Mouse (Mus musculus): Measurements from ENCODE around the gene Dnase1l2. TPM values are rescaled to one million over a fixed set of nuclear protein-coding genes. Genes with fewer than 3 reads are reported as not detected.

Dnase1l2 gene
- polyA plus RNA-seq, 1 experiment from 2014 or later: 3.2 TPM

DNA sequence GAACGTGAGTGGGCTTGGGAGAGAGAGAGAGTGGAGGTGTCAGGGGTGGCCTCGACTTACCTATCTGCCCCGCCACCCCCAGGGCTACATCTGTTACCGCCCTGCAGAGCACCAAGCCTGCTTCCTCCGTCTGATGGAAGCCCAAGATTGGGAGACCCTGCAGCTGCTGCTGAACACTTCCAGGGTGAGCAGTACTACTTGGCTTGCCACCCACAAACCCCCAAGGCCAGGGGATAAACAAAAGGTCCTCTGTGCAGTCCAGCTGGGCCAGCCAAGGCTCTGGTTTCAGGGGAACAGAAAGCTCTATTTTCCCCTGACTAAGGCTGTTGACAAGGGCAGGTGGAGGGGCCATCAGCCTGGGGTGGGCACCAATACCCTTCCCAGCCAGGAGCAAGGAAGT, 31.7 kb upstream of the Dnase1l2 start:
- Histone ChIP-seq H3K4me3 (ENCODE audit: low read depth, low read length) (no peak overlapping the region), H3K27me3 (ENCODE audit: control insufficient read depth, insufficient read depth, low read length) (no peaks in the 10 kb centered on the region), H3K36me3 (ENCODE audit: control insufficient read depth, insufficient read depth, low read length) (peaks cover 6% of the 10 kb centered on the region; the same call in 1 of the 2 replicates), H3K4me2 (replicated peaks; ENCODE audit: low read depth, low read length) (no peak overlapping the region), H3K9ac (ENCODE audit: low read depth, low read length) (no peak overlapping the region), H3K9me3 (ENCODE audit: control insufficient read depth, low read length) (no peaks in the 10 kb centered on the region), H3K27ac (ENCODE audit: low read depth, low read length) (no peak overlapping the region), H3K4me1 (replicated peaks; ENCODE audit: control insufficient read depth, insufficient read depth, low read length) (peaks cover 12% of the 10 kb centered on the region)
- DNase-seq (ENCODE audit: low spot score) (no peak), ATAC-seq (ENCODE audit: low FRiP score) (no peak)
- 80% methylated on average over 5 of the region's 5 CpGs for whole genome bisulfite sequencing

DNA sequence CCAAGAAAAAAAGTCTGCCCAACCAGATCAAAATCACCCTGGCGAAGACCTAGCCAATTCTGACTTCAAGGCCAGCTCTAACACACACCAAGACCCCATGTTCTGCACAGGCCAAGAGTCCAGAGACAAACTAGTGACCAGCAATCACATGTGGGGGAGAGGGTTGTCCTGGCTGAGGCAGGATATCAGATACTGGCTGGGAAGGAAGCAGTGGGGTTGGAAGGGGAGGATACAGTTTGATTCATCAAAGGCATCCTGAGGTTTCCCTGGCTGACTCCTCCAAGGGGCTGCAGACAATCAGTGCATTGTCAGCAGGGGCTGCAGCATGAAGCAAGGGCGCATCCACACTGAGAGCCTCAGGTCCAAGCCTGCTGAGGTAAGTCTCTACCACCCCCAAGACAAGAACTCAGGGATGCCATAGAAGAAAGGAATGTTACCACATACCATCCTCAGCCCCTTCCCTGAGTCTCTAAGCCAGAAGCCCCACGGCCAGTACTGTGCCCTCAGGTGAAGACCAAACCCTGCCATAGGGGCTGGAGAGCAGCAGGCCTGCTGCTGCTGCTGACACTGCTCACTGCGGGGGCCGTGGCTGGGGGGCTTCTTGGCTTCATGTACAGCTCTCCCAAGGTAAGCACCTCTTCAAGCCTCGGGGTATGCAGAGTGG, 30.8 kb upstream of the Dnase1l2 start, which contains the start of gene Bricd5:
TSS of gene Bricd5 (plus strand) at position 273 of the 664 bp plus-strand sequence.
- Histone ChIP-seq H3K4me1 (replicated peaks; ENCODE audit: control insufficient read depth, insufficient read depth, low read length) (peaks cover 12% of the 10 kb centered on the region), H3K4me3 (ENCODE audit: low read depth, low read length) (0 out of 2 replicates have a peak within 1 kb of the TSS, but pooled peaks have one; percentile 93), H3K9ac (ENCODE audit: low read depth, low read length) (no peak within 1 kb of the TSS), H3K9me3 (ENCODE audit: control insufficient read depth, low read length) (no peaks in the 10 kb centered on the region), H3K27ac (ENCODE audit: low read depth, low read length) (peak within 1 kb of the TSS; percentile 7; the same call in 1 of the 2 replicates), H3K36me3 (ENCODE audit: control insufficient read depth, insufficient read depth, low read length) (peaks cover 6% of the 10 kb centered on the region; the same call in 1 of the 2 replicates), H3K27me3 (ENCODE audit: control insufficient read depth, insufficient read depth, low read length) (no peaks in the 10 kb centered on the region), H3K4me2 (replicated peaks; ENCODE audit: low read depth, low read length) (no peak within 1 kb of the TSS)
- DNase-seq (ENCODE audit: low spot score): no peak
- ATAC-seq (ENCODE audit: low FRiP score): no peak
- 79% methylated on average over 6 of the region's 6 CpGs for WGBS

DNA sequence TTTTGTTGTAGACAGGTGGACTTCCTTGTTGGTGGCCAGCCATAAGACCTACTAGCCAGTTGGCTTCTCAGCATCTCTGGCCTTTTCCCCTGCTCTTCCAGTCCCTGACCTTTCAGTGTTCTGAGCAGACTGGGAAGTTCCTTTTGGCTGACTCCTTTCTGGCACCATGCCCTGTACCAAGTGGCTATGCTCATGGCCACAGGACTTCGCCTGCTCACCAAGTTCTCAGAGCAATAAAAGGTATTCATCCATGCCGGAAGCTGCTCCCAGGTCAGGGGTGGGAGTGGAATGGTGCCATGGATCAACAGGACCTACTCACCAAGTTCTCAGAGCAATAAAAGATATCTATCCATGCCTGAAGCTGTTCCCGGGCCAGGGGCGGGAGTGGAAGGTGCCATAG, 29.6 kb upstream of the Dnase1l2 start:
- Histone ChIP-seq H3K36me3 (ENCODE audit: control insufficient read depth, insufficient read depth, low read length) (peaks cover 6% of the 10 kb centered on the region; the same call in 1 of the 2 replicates), H3K27me3 (ENCODE audit: control insufficient read depth, insufficient read depth, low read length) (no peaks in the 10 kb centered on the region), H3K4me3 (ENCODE audit: low read depth, low read length) (peak overlapping the region; percentile 93; the same call in 1 of the 2 replicates), H3K27ac (ENCODE audit: low read depth, low read length) (no peak overlapping the region), H3K9ac (ENCODE audit: low read depth, low read length) (no peak overlapping the region), H3K4me2 (replicated peaks; ENCODE audit: low read depth, low read length) (peak overlapping the region; percentile 99; the same call in 1 of the 2 replicates), H3K9me3 (ENCODE audit: control insufficient read depth, low read length) (no peaks in the 10 kb centered on the region), H3K4me1 (replicated peaks; ENCODE audit: control insufficient read depth, insufficient read depth, low read length) (peaks cover 10% of the 10 kb centered on the region)
- ATAC-seq (ENCODE audit: low FRiP score) (no peak), DNase-seq (ENCODE audit: low spot score) (no peak)
- WGBS: 89% methylated on average over 4 of the region's 4 CpGs

DNA sequence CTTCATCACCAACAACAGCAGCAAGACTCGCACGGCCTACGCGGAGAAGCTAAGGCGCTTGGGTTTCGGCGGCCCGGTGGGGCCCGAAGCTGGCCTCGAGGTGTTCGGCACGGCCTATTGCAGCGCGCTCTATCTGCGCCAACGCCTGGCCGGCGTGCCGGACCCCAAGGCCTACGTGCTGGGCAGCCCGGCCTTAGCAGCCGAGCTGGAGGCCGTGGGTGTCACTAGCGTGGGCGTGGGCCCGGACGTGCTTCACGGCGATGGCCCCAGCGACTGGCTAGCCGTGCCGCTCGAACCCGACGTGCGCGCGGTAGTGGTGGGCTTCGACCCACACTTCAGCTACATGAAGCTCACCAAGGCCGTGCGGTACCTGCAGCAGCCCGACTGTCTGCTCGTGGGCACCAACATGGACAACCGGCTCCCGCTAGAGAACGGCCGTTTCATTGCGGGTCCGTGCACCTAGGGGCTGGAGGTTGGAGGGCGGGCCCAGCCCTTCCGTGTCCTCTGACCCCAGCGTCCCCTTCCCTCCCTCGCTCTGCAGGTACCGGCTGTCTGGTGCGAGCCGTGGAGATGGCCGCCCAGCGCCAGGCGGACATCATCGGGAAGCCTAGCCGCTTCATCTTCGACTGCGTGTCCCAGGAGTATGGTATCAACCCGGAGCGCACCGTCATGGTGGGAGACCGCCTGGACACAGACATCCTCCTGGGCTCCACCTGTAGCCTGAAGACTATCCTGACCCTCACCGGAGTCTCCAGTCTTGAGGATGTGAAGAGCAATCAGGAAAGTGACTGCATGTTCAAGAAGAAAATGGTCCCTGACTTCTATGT, 28.0 kb upstream of the Dnase1l2 start:
- 1% methylated on average over 68 of the region's 68 CpGs for WGBS
- Histone ChIP-seq H3K9me3 (ENCODE audit: control insufficient read depth, low read length) (no peaks in the 10 kb centered on the region), H3K9ac (ENCODE audit: low read depth, low read length) (peak overlapping the region; percentile 89), H3K4me2 (replicated peaks; ENCODE audit: low read depth, low read length) (peak overlapping the region; percentile 99), H3K27me3 (ENCODE audit: control insufficient read depth, insufficient read depth, low read length) (no peaks in the 10 kb centered on the region), H3K36me3 (ENCODE audit: control insufficient read depth, insufficient read depth, low read length) (0 out of 2 replicates have a peak, but pooled peaks cover 2% of the 10 kb centered on the region), H3K4me3 (ENCODE audit: low read depth, low read length) (peak overlapping the region; percentile 93), H3K27ac (ENCODE audit: low read depth, low read length) (peak overlapping the region; percentile 80), H3K4me1 (replicated peaks; ENCODE audit: control insufficient read depth, insufficient read depth, low read length) (peaks cover 10% of the 10 kb centered on the region)
- ATAC-seq (ENCODE audit: low FRiP score) (peak; percentile 31), DNase-seq (ENCODE audit: low spot score) (no peak)

DNA sequence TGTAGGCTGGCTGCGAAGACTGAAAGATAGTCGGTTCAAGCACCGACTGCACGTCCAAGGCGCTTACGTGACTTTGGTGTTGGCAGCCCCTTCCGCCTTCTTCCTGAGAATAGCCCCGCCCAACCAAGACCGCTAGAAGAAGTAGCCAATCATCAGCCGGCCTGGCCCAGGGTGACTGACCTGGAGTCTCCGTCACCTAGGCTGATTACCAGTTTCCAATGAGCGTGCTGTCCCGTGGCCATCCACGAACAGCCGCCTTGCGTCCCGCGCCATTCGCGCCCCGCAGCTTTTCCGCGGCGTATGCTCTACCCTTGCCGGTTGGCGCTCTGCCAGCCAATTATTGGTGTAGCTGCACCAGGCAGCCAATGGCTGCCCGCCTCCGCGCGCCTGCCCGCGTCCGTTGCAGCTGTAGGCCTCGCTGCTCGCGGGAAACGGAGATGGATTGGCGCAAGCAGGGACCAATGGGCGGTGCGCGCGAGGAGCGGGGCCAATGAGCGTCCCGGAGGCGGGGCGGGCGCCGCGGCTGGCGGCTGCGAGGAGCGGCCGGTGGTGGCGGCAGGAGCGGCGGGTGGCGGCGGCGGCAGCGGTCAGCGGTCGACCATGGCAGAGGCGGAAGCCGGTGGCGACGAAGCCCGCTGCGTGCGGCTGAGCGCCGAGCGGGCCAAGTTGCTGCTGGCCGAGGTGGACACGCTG, 27.2 kb upstream of the Dnase1l2 start, which contains the start of the genes E4f1 and Pgp:
TSS of gene E4f1 (minus strand) at position 404 of the 693 bp plus-strand sequence.
TSS of gene Pgp (plus strand) at position 483 of the 693 bp plus-strand sequence.
- Histone ChIP-seq H3K36me3 (ENCODE audit: control insufficient read depth, insufficient read depth, low read length) (no peaks in the 10 kb centered on the region), H3K4me1 (replicated peaks; ENCODE audit: control insufficient read depth, insufficient read depth, low read length) (peaks cover 10% of the 10 kb centered on the region), H3K9ac (ENCODE audit: low read depth, low read length) (peak within 1 kb of the TSS; percentile 89), H3K27me3 (ENCODE audit: control insufficient read depth, insufficient read depth, low read length) (no peaks in the 10 kb centered on the region), H3K9me3 (ENCODE audit: control insufficient read depth, low read length) (no peaks in the 10 kb centered on the region), H3K27ac (ENCODE audit: low read depth, low read length) (peak within 1 kb of the TSS; percentile 80), H3K4me3 (ENCODE audit: low read depth, low read length) (peak within 1 kb of the TSS; percentile 93), H3K4me2 (replicated peaks; ENCODE audit: low read depth, low read length) (peak within 1 kb of the TSS; percentile 99)
- DNase-seq (ENCODE audit: low spot score): peak; percentile 97
- under 1% methylated on average over 59 of the region's 75 CpGs for WGBS
- ATAC-seq (ENCODE audit: low FRiP score): peak; percentile 97

DNA sequence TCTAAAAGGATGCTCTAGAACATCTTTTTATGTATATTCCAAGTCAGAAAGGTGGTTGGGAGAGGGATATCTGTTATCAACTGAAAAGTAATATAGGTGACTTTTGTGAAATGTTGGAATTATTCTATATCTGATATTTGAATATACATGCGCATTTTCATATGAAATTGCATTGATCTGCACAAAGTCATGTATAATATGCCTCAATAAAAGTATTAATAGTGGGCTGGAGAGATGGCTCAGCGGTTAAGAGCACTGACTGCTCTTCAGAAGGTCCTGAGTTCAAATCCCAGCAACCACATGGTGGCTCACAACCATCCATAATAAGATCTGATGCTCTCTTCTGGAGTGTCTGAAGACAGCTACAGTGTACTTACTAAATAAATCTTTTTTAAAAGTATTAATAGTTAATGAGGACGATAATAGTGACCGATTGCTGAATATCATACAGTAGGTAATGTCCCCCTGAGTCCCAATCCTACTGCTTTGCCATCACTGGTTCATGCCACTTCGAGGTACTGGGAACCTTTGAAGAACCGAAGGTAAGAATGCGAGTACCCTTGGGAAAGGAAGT, 26.5 kb upstream of the Dnase1l2 start:
- ATAC-seq (ENCODE audit: low FRiP score) (no peak), DNase-seq (ENCODE audit: low spot score) (no peak)
- peak overlapping the region; percentile 93 for H3K4me3 ChIP-seq (ENCODE audit: low read depth, low read length)
- H3K9me3 ChIP-seq (ENCODE audit: control insufficient read depth, low read length): no peaks in the 10 kb centered on the region
- H3K27ac ChIP-seq (ENCODE audit: low read depth, low read length): peak overlapping the region; percentile 80
- no peaks in the 10 kb centered on the region for H3K27me3 ChIP-seq (ENCODE audit: control insufficient read depth, insufficient read depth, low read length)
- H3K36me3 ChIP-seq (ENCODE audit: control insufficient read depth, insufficient read depth, low read length): no peaks in the 10 kb centered on the region
- H3K4me1 ChIP-seq (replicated peaks; ENCODE audit: control insufficient read depth, insufficient read depth, low read length): peaks cover 10% of the 10 kb centered on the region
- peak overlapping the region; percentile 64 for H3K9ac ChIP-seq (ENCODE audit: low read depth, low read length)
- 18% methylated on average over 7 of the region's 7 CpGs for WGBS
- peak overlapping the region; percentile 57 for H3K4me2 ChIP-seq (replicated peaks; ENCODE audit: low read depth, low read length)

DNA sequence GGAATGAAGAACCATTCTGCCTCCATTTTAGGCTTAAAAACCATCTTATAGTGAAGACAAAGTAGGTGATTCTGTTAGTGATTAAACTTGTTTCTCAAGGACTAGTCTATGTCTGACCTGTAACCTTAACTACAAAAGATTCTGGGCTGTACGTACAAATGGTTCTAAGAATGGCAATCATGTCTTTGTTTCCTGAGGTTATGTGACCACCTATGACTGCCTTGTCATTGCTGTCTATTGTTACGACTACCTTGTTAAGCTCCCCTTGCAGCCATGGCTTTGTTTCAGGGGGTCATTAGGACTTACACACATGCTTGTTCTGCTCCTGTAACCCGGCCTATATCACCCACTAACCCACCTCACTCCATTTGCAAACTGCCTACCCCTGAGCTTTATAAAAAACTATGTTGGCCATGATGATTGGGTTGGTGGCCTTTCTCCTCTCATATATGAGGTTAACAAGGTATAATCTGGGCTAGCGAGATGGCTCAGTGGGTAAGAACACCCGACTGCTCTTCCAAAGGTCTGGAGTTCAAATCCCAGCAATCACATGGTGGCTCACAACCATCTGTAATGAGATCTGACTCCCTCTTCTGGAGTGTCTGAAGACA, 25.8 kb upstream of the Dnase1l2 start:
- ATAC-seq (ENCODE audit: low FRiP score): no peak
- no peaks in the 10 kb centered on the region for H3K27me3 ChIP-seq (ENCODE audit: control insufficient read depth, insufficient read depth, low read length)
- no peak overlapping the region for H3K27ac ChIP-seq (ENCODE audit: low read depth, low read length)
- H3K9me3 ChIP-seq (ENCODE audit: control insufficient read depth, low read length): no peaks in the 10 kb centered on the region
- no peak overlapping the region for H3K4me3 ChIP-seq (ENCODE audit: low read depth, low read length)
- no peak for DNase-seq (ENCODE audit: low spot score)
- no peak overlapping the region for H3K4me2 ChIP-seq (replicated peaks; ENCODE audit: low read depth, low read length)
- H3K9ac ChIP-seq (ENCODE audit: low read depth, low read length): no peak overlapping the region
- peaks cover 8% of the 10 kb centered on the region for H3K4me1 ChIP-seq (replicated peaks; ENCODE audit: control insufficient read depth, insufficient read depth, low read length)
- no peaks in the 10 kb centered on the region for H3K36me3 ChIP-seq (ENCODE audit: control insufficient read depth, insufficient read depth, low read length)
- 91% methylated on average over 5 of the region's 5 CpGs for WGBS

Measured in hindbrain, embryonic 11.5 days (tissue).